Mouse (Mus musculus): ENCODE results near the gene Pigw.

The Pigw gene

DNA sequence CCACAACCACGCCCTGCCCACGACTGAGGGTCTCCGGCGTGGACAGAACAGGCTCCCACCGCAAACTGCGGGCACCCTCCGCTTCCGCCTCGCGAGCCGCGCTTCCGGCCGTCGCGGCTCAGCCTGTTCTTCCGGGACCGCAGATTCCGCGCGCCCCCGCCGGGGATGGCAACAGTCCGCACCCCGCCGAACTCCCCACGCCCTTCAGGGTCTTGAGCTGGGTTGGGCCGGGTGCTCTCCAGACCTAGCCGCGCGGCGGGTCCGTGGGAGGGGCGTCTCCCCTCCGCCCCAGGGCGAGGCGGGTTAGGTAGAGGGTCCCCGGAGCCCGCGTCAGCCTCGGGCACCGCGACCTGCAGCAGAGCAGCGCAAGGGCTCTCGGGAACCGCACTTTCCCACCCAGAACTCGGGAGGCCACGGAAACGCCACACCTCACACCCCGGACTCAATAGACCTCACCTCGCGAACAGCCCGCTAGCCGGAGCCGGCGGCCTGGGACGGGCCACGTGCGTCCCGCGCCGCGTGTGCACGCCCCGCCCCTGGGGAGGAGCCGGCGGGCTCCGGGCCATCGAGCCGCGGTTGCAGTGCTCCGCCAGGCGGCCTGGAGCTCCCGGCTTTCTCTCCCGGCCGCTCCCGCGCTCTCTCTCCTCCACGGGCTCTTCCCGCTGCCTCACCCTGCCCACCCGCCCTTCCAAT, at the start of gene Pigw, which contains the start of gene Myo19:
Pigw (minus strand) TSS at position 514 of the 693 bp plus-strand sequence.
Myo19 (plus strand) TSS at position 377 of the 693 bp plus-strand sequence.
- in situ Hi-C loops (cut with MboI, MseI): no loop called here

DNA sequence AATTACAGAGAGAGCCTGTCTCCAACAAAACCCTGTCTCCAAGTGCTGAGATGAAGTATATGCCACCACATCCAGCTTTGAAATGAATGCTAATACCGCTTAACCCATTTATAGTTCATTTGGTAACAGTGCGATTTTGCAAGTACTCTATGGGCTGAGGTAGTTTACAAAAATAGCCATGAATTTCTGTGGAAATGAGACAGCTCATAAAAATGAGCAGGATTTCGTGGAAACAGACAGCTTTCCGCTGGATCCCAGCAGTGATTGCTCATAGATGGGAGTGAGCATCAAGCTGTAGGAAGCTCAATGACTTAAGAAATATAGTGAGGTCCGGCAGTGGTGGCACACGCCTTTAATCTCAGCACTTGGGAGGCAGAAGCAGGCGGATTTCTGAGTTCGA, 40.9 kb upstream of the Pigw start:
- in situ Hi-C loops (cut with MboI, MseI): loop anchor here (5.0 kb wide), 1 partner anchor 61 kb away; no protein-coding TSS in a partner anchor

DNA sequence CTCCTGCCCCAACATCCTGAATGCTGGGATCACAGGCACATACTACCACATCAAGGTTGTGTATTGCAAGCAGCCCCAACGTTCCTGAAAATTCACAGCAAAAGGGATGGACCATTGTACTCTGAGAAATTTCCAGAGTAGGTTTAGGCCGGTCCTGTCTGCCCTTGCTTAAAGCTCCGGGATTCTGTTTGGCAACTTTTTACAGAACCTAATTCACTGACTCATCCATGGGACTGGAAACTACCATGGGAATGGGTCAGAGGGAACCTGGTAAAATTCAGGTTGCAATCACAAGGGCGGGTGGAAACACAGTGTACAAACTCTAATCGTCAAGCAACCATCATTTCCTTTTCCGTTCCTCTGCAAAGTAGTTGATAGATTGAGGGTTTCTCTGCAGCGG, 39.9 kb upstream of the Pigw start:
- in situ Hi-C loops (cut with MboI, MseI): loop anchor here (5.0 kb wide), 1 partner anchor 62 kb away; no protein-coding TSS in a partner anchor

DNA sequence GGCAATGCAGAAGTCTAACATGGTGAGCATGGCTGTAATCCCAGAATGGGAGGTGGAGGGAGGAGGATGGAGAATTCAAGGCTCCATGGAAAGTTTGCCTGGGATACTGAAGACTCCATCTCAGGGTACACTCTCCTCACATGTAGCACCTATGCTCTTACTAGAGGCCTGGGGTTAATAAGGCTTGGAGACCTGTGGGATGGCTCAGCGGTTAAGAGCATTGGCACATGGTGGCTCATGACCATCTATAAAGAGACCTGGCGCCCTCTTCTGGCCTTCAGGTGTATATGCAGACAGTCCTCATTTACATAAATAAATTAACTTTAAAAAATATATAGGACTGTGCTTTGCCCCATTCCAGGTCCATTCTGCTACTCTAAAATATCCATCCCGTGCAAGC, 39.2 kb upstream of the Pigw start:
- in situ Hi-C loops (cut with MboI, MseI): no loop called here

DNA sequence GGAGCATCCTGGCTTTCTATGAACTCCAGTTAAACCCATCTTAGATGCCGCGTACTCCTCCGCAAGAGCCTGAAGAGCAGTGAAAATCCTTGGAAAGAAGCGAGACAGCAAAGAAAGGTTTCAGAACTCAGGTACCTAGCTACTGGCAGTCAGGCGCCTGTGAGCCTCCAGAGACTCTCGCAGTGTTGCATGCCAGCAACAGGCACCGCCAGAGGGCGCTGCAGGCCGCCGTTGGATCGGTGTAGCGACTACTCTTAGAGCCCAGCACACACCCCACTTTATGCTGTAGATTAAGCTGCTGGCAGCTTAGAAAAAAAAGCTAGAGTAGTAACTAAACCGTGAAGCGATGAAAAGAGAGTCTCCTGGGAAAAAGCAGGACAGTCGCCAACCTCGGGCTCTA, 38.3 kb upstream of the Pigw start:
- in situ Hi-C loops (cut with MboI, MseI): no loop called here

DNA sequence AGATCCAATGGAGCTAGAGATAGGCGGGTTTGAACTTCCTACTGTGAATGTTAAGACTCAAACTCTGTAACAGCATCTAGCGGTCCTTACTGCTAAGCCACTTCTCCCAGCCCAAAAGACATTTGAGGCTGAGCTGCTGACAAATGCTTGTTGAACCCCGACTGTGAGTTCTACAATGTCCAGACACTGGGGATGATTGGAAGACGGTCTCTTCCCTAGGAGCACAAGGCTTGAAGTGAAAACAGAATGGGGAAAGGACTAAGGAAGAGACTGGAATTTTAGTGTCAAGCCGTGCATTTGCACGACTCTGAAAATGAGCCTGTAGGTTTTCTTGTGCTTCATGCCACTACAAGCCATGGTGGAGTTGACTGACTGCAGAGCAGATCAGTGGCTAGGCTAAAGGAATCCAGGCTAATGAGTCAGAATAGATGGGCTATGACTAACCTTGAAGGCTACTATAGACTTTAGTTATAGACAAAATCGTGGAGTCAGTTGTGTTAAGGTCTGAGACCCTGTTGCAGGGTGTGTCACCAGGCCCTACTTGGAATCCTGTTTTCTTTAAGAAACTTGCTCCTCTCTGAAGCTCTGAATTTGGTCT, 36.7 kb upstream of the Pigw start:
- in situ Hi-C loops (cut with MboI, MseI): no loop called here

DNA sequence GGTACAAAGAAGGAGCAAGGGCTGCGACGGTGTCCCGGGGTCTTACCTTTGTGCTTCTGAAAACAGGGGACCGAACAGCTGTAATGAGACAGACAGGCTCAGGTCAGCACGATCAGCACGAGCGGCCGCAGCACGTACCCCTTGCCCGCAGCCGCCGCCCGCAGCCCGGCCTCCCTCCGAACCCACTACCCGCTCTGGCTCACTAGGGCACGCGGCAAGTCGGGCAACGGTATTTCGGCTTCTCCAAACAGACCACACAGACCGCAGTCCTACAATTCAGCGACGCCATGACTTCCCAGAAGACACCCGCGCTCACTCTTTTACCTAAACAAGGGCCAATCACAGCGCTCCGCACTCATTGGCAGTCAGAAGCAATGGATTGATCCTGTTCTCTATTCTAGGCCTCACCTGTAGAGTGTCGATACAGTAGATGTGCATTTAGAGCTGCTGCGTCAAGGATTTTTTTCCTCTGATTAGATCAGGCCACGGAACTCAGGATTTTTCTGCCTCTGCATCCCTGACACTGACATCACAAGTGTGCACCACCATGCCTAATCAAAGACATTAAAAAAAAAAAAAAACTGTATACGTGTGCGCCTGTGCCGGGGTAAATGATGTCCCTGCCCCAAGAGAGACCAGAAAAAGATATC, 36.1 kb upstream of the Pigw start, which contains the start of gene Znhit3:
Znhit3 (minus strand) TSS at position 314 of the 650 bp plus-strand sequence.
- in situ Hi-C loops (cut with MboI, MseI): no loop called here

DNA sequence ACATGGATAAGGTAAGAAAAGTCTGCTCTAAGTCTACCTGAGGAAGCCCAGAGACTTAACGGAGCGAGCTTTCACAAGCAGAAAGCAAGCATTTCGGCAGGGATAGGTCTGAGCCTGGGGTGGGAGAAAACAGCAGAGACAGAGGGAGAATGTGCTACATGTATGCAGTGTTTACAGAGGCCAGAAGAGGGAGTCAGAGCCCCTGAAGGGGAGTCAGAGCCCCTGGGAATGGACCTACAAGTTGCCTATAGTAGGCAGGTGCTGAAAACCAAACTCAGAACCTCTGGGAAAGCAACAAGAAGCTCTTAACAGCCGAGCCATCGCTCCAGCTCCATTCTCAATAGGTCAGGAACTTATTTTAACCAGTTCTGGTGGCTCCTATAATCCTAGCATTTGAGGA, 34.6 kb upstream of the Pigw start:
- in situ Hi-C loops (cut with MboI, MseI): no loop called here

DNA sequence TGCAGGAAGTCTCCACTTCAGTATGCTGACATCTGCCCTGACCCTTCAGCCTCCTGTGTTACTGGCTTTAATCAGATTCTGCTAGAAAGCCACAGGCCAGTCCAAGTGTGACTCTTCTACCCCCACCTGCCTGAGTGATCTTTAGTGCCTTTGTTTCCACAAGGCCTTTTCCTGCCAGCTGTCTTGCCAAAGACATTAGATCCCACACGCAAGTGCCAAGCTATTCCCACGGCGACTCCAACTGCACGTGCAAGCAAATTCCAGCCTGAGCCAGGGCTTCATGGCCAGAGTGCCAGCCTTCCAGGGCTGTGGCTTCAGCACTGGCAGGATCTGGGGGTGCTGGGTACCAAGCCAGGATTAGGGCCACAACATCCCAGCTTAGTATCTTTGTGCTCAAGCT, 30.3 kb upstream of the Pigw start:
- in situ Hi-C loops (cut with MboI, MseI): no loop called here

DNA sequence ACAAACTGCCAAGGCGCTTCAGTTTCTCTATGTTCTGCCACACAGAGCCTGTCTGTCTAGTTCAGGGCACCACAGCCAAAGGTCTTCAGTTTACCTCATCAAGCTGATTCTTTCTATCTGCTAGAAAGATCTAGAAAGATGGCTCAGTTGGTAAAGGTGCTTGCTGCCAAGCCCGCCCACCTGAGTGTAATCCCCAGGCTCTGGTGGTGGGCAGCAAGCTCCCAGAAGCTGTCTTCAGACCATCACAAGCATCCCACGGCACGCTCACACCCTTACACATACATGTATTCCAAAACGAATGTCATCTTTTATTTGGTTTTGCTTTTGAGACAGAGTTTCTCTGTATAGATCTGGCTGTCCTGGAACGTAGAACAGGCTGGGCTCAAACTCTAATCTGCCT, 28.4 kb upstream of the Pigw start:
- in situ Hi-C loops (cut with MboI, MseI): no loop called here

DNA sequence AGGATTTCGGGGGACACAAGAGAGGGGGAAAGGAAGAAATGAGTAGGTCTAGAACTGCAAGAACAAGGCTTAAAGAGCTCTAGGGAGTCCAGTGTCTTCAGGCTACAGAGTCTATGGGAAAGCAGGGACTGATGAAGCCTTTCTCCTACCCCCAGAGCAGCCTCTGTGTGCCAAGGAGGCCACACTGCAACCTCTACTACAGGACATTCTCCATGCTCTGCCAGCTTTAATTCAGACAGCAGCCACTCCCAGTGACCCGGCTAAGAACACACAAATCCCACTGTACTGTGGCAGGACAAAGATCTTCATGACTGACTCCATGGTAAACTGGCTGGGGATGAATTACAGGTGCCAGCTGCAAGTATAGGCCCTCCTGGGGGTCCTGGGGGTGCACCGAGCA, 27.0 kb upstream of the Pigw start:
- in situ Hi-C loops (cut with MboI, MseI): no loop called here

DNA sequence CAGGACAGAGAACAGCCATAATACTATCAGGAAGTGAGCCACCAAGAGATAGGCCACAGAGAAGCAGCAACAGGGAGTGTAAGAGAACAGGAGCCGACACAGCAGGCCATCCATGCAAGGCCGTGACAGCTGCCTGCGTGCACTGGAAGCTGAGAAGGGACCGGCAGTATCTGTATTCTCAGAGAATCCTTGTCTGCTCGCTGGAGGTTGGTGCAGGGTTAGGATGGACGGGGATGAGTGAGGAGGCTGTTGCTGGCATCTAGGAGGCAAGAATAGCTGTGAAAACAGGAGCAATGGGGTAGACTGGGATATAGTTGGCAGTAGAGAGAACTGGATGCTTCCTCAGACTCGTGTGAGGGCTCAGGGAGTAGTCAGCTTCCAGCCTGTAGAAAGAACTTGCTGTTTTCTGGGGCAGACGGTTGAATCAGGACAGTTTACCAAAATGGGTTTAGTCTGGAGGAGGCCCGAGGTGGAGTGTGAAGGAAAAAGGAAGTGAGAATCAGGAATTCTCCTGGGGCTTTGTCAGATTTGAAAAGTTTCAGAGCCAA, 24.6 kb upstream of the Pigw start:
- in situ Hi-C loops (cut with MboI, MseI): no loop called here

DNA sequence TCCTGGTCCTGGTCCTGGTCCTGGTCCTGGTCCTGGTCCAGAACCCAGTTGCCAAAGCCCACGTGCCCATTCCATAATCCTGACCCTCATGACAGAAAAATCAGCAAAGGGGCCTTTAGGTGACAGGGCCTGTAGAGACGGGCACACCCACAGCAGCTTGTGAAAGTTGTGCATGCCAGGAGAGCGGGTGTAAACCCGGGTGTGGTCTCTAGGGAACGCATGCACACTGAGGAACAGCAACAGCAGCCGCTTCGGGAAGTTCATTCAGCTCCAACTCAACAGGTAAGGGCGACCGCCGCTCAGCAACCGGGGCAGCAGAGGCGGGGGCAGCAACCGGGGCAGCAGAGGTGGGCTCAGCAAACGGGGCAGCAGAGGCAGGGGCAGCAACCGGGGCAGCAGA, 13.0 kb upstream of the Pigw start:
- in situ Hi-C loops (cut with MboI, MseI): no loop called here

DNA sequence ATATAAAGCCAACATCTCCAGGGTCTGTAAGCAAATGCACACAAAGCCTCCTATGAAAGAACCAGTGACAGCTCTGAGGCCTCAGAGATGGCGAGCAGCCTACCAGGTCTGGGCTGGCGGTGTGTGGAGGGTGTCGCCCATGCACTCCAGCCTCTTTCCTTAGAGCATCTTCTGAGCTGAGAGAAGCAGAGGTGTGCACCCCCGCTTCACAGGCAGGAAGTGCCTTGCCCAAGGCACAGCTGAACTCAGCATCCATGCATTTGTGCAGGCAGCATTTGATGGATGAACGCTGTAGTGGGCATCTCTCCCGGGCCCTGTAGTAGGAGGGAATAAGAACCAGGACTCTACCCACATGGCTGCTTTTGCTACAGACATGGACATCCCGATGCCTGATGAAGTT, 11.6 kb upstream of the Pigw start:
- in situ Hi-C loops (cut with MboI, MseI): no loop called here

DNA sequence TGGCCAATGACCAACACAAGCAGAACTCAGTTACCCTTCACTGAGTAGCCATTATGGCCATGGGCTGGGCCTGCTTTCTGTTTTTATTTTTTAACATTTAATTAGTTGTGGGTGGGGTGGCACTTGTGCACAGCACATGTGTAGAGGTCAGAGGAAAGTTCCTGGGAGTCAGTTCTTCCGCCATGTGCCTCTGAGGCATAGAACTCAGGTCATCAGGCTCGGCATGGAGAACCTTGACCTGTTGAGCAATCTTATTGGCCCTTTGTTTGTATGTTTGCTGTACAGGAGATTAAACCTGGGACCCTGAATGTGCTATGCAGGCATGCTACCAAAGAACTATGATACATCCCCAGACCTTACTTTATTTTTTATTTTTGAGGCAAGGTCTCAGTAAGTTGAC, 9.4 kb upstream of the Pigw start:
- in situ Hi-C loops (cut with MboI, MseI): no loop called here

DNA sequence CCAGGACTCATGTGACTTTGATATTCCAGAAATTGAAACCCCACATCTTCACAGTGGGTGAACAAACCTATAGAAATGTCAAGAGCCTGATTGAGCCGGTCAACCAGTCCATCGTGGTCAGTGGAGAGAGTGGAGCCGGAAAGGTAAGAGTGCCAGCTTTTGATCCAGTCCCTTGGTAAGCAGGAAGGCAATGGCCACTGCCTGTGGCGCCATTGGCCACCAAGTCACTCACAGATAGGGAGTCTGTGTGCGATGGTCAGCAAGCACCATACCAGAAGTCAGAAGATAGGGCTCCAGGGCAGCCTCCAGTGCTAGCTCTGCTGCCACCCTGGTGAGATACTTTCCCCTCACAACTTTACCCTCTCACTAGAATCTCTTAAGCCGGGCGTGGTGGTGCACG, 7.9 kb upstream of the Pigw start:
- in situ Hi-C loops (cut with MboI, MseI): no loop called here

DNA sequence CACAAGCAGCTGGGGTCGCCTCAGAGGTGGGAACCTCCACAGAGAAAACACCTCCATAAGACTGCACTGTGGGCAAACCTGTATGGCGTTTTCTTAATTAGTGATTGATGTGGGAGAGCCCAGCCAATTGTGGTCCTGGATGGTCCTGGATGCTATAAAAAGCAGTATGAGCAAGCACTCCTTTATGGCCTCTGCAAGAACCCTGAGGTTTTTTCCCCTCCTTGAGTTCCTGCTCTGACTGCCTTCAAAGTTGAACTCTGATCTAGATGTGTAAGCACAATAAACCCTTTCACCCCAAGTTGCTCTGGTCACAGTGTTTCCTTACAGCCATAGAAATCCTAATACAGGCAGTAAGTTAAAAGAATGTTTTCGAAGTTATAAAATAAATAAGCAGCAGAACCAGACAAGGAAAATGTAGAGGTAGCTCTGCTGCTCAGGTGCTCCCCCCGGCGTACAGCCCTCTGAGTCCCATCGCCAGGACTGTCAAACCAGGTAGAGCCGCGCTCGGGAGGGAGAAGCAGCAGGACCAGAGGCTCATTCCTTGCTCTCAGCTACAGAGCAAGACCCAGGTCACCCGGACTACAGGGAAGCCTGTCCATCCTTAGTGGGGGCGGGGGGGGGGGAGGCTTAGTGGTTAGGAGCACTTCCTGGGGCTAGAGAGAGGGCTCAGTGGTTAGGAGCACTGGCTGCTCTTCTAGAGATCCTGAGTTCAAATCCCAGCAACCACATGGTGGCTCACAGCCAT, 6.9 kb upstream of the Pigw start:
- in situ Hi-C loops (cut with MboI, MseI): no loop called here

DNA sequence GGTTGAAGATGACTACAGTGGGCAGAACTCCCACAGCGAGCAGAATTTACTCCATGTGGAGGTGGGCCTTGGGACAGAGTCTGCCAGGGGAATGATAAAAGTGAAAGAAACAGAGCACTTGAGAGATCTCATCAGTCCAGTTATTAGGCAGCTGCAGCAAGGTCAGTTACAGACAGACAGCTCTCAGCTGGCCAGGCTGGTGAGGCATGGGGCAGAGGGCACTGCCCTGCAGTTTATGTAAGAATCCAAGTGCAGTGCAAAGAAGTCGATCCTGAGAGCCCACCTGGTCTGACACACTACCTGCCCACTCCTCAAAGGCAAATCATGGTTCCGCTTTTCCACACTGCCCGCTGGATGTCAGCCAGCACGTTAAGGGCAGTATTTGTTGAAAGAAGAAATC, 6.2 kb upstream of the Pigw start:
- in situ Hi-C loops (cut with MboI, MseI): no loop called here

DNA sequence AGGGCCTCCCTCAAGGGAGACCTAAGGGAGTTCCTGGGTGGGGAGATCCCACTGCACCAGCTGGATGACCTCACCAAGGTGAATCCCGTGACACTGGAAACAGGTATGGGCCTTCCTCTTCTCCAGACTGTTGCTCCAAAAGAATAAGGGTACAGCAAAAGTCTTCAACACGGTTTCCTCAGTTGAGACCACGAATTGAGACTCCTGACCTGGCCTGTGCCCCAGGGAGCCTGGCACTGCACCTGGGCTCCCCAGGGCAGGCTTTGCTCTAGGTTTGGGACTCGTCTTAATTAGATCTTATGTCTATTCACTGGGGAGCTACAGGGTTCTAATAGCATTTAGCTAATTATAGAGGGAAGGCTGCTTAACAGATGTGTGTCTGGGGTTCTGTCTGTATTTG, 5.2 kb upstream of the Pigw start:
- in situ Hi-C loops (cut with MboI, MseI): no loop called here

DNA sequence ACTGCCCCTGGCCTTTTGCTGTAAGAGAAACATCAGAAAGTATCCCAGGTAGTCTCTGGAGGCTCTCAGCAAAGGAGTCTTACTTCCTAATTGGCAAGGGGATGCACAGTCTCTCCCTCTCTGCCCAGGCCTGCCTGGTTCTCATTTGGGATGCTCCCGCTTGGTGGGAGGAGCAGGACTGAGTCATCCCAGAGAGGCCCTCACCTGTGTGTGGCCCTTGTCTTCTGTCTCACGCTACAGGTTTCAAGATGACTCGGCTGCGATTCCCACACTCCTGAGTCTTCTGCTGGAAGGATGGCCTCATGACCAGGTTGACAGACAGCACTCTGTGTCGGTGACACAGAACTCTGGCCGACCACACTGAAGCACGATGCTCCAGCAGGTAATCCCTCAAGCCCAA, 2.3 kb upstream of the Pigw start:
- in situ Hi-C loops (cut with MboI, MseI): no loop called here

DNA sequence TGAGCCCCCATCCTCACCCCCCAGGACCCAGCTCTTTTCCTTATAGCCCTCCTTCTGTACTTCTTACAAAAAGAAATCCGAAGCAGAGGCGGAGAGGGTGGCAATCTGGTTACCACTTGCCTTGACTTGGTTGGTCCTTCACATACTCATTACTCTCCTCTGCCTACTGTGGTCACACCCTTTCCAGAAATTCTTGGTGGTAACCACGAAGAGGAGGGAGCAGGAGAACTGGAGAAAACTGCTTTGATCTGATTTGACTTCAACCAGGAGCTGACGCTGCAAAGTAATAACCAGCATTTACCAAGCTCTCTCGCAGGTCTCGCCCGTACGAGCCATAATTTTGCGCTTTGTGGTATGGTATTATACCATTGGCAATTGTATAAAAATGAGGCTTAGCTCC, 886 bp upstream of the Pigw start:
- in situ Hi-C loops (cut with MboI, MseI): no loop called here

DNA sequence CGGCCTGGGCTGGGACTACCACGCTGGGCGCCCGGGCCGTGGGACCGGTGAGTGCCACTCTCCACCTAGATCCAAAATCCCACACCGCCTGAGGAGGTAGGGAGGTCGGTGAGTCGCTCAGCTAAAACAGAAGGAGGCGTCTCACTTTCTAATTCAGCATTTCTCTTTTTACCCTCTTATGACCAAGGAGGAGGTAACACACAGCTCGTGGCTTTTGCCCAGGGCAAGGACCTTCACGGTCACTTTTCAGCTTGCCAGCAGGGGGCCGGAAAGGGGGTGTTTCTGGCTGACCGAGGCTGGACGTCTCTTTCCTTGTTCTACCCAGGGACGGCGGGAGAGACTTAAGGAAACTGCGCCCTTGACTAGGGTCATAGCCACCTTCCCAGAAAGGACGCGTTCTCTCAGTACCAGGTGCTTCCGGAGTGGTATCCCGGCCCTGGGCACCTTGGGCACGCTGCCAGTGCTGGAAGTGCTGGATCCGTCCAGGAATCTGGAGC, 428 bp upstream of the Pigw start:
- in situ Hi-C loops (cut with MboI, MseI): no loop called here
